Mouse (Mus musculus) monocyte, adult 5-6 weeks (primary cell): ENCODE results near the gene Car14. TPM values are rescaled to one million over a fixed set of nuclear protein-coding genes. Genes with fewer than 3 reads are reported as not detected.
"Not testable (repeated sequence)": the region's sequence is repeated elsewhere in the genome, so short reads cannot be mapped to it uniquely, and the experiment has no call there.

Source experiments
- ATAC-seq: fragments of 153-309, 156-312 bp; replicated peaks from 2 replicates; pipeline ENCODE4 v1.8.0; 2017; ENCODE audit warnings: mild to moderate bottlenecking; ENCODE audit not compliant: low TSS enrichment, insufficient number of reproducible peaks, severe bottlenecking, poor library complexity, low FRiP score
- total RNA-seq: library from RNA; stranded (forward); fragments of 200-1000, 200-491, 200-594 nt; gene quantifications from 3 replicates; pipeline ENCODE4 v1.2.3, GENCODE M21; 2017

Car14 gene
- total RNA-seq = not detected in 3 replicates

GRCm38 (mm10) chr3:95904568-95904967 lies at the start of gene Car14:
TSS of gene Car14 (minus strand) at chr3:95904691.
- no peak for ATAC-seq

- no peak for ATAC-seq
These were observed 49.0 kb upstream of the Car14 start for GRCm38 (mm10) chr3:95953522-95953921.

- ATAC-seq = no peak
These were observed 48.5 kb upstream of the Car14 start for GRCm38 (mm10) chr3:95953023-95953422.

- not testable (repeated sequence) for ATAC-seq
These were observed 47.1 kb upstream of the Car14 start for GRCm38 (mm10) chr3:95951566-95951965.

GRCm38 (mm10) chr3:95950763-95951551 lies 46.5 kb upstream of the Car14 start:
- ATAC-seq = peak; percentile 94

- ATAC-seq = no peak
These were observed 43.8 kb upstream of the Car14 start for GRCm38 (mm10) chr3:95948325-95948724.

- ATAC-seq = no peak
These were observed 41.3 kb upstream of the Car14 start for GRCm38 (mm10) chr3:95945731-95946240.

- ATAC-seq = no peak
These were observed 40.3 kb upstream of the Car14 start for GRCm38 (mm10) chr3:95944742-95945141.

GRCm38 (mm10) chr3:95943226-95943625 lies 38.7 kb upstream of the Car14 start:
- ATAC-seq = no peak

GRCm38 (mm10) chr3:95942749-95943148 lies 38.3 kb upstream of the Car14 start:
- 0 out of 2 replicates have a peak, but pooled peaks have one; percentile 27 for ATAC-seq

GRCm38 (mm10) chr3:95938835-95939234 lies 34.3 kb upstream of the Car14 start:
- peak; percentile 58; the same call in 1 of the 2 replicates for ATAC-seq

- no peak for ATAC-seq
These were observed 33.7 kb upstream of the Car14 start for GRCm38 (mm10) chr3:95938217-95938616.

GRCm38 (mm10) chr3:95934448-95934847 lies 30.0 kb upstream of the Car14 start:
- no peak for ATAC-seq

GRCm38 (mm10) chr3:95933111-95933750 lies 28.7 kb upstream of the Car14 start:
- ATAC-seq = no peak

GRCm38 (mm10) chr3:95932566-95932965 lies 28.1 kb upstream of the Car14 start:
- no peak for ATAC-seq

GRCm38 (mm10) chr3:95932157-95932556 lies 27.7 kb upstream of the Car14 start:
- no peak for ATAC-seq

- ATAC-seq = no peak
These were observed 27.0 kb upstream of the Car14 start for GRCm38 (mm10) chr3:95931471-95931870.

- ATAC-seq = no peak
These were observed 25.9 kb upstream of the Car14 start for GRCm38 (mm10) chr3:95930471-95930789.

GRCm38 (mm10) chr3:95929581-95930470 lies 25.3 kb upstream of the Car14 start:
- ATAC-seq = no peak
